Mouse (Mus musculus) stomach, postnatal 0 days (tissue): ENCODE measurements around the gene B4galt1.

ENCODE experiments used
- CTCF ChIP-seq: IDR thresholded peaks from 2 replicates; pipeline ENCODE4 v1.5.1; 2016; ENCODE audit warnings: antibody characterized with exemption, low read depth, mild to moderate bottlenecking, moderate library complexity
- EP300 ChIP-seq: optimal IDR thresholded peaks from 2 replicates; pipeline ENCODE3; 2016; ENCODE audit warnings: antibody characterized with exemption

DNA sequence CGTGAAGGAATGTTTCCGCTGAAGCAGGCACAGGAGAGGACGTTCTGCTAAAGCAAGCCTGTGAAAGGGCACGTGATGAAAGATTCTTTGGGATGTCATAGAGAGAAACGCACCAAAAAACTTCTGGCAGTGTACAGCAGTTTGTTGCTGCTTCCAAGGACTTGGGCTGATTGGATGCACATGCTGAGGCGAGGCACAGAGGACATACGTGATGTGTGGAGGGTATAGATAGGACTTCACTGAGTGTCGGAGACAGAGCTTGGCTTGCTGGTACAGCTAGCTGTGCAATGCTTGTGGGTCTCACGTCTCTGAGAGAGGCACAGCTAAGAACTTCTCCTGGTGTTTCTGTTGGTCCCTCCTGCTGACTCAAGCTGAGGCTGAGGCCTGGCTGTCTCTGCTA, 25.9 kb downstream of the B4galt1 start:
- TF ChIP-seq CTCF = no peak
- TF ChIP-seq EP300 = no peak
